Mouse (Mus musculus) megakaryocyte, embryonic 14.5 days (primary cell): ENCODE data around the gene Gm42906.

Experiments used
- FLI1 ChIP-seq: IDR thresholded peaks from 2 replicates; pipeline ENCODE4 v1.6.1; 2012; ENCODE audit warnings: low read length, inconsistent platforms, mixed read lengths
- GATA1 ChIP-seq: IDR thresholded peaks from 3 replicates; pipeline ENCODE4 v1.6.1; 2012; ENCODE audit warnings: mixed read lengths, low read length, inconsistent platforms, borderline replicate concordance

- TF ChIP-seq GATA1 = no peak
- no peak for TF ChIP-seq FLI1
Observed at GRCm38 (mm10) chr5:151192266-151192665, 235.7 kb downstream of the Gm42906 start.
